Mouse (Mus musculus): Measurements from ENCODE around the gene Alk. TPM values are rescaled to one million over a fixed set of nuclear protein-coding genes. Genes with fewer than 3 reads are reported as not detected.

Gene Alk
- polyA plus RNA-seq, 1 experiment from 2014 or later, result 0.44 TPM

DNA sequence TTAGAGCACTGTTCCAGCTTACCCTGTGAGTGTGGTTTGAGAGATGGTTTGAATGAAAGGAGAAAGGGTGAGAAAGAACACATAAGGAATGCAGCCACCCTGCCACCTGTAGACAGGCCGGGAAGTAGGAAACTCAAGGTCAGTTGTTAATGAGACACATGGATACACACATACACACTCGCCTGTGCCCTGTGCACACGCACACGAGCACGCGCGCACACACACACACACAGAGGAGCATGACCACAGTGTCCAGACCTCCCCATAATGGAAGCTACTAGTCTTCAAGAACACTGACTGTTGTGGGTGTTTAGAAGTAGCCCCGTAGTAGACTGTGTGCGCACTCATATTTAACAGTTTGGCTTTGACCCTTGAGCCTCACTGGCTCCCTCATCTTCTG lies 424.2 kb downstream of the Alk start:
- no peak for ATAC-seq (ENCODE audit: extremely low read depth, insufficient number of reproducible peaks, low FRiP score, low TSS enrichment)
- no peaks in the 10 kb centered on the region for H3K27me3 ChIP-seq (replicated peaks)
- WGBS, result 93% methylated on average over 9 of the region's 9 CpGs

DNA sequence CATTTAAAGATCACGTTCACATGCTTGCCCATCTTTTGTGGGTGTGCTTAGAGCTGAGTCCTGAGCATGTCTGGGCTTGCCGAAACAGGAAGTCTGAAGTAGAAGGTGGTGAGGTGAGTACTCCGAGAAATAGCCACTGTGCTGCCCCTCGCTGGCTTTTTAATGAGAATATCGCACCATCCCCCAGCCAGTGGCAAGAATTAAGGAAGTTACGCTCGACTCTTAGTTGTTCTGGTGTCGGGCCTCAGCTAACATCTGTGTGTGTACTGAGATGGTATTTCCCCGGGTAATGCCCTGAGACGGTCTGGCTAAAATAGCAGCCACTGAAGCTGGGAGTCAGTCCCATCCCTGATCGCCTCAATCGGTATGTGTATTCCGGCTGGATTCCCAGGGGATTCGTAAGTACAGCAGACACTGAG lies 424.7 kb downstream of the Alk start:
- no peaks in the 10 kb centered on the region for H3K27me3 ChIP-seq (replicated peaks)
- no peak overlapping the region for H3K9ac ChIP-seq
- H3K9me3 ChIP-seq, result no peaks in the 10 kb centered on the region
- no peak overlapping the region for H3K4me3 ChIP-seq
- H3K27ac ChIP-seq (replicated peaks), result no peak overlapping the region
- H3K4me2 ChIP-seq, result no peak overlapping the region
- H3K36me3 ChIP-seq, result no peaks in the 10 kb centered on the region
- H3K4me1 ChIP-seq, result no peaks in the 10 kb centered on the region
- ATAC-seq (ENCODE audit: extremely low read depth, insufficient number of reproducible peaks, low FRiP score, low TSS enrichment), result no peak
- whole genome bisulfite sequencing, result 84% methylated on average over 14 of the region's 14 CpGs

More for the DNA sequence above, 424.2 kb downstream of the Alk start:
- Histone ChIP-seq H3K4me2 (no peak overlapping the region), H3K4me3 (no peak overlapping the region), H3K36me3 (no peaks in the 10 kb centered on the region), H3K9ac (no peak overlapping the region), H3K27ac (replicated peaks) (no peak overlapping the region), H3K9me3 (no peaks in the 10 kb centered on the region), H3K4me1 (no peaks in the 10 kb centered on the region)

DNA sequence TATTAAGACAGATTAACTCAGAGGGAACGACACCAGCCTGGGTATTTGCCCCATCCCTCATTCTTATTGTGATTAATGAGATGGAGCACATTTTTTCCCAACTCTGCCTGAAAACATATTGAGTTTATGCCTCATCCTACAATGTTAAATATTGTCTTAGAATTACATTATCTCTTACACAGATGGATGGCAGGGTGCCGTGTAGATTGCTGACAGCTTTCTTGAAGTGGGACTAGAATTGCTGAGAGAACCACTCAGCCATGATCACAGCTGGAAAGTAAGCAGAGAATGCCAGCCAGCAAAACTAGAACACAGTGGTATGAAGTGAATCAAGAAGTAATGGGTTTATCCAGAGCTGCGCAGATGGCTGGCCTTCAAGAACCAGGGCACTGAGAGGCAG lies 430.6 kb downstream of the Alk start:
- Histone ChIP-seq H3K4me2 (no peak overlapping the region), H3K36me3 (no peaks in the 10 kb centered on the region), H3K27me3 (replicated peaks) (no peaks in the 10 kb centered on the region), H3K27ac (replicated peaks) (no peak overlapping the region), H3K9me3 (no peaks in the 10 kb centered on the region), H3K9ac (no peak overlapping the region), H3K4me3 (no peak overlapping the region), H3K4me1 (no peaks in the 10 kb centered on the region)
- WGBS, result 71% methylated on average over 3 of the region's 3 CpGs
- no peak for ATAC-seq (ENCODE audit: extremely low read depth, insufficient number of reproducible peaks, low FRiP score, low TSS enrichment)

GRCm38 (mm10) chr17:72168152-72168551 lies 436.3 kb downstream of the Alk start:
- no peak overlapping the region for H3K27ac ChIP-seq (replicated peaks)
- no peaks in the 10 kb centered on the region for H3K27me3 ChIP-seq (replicated peaks)
- H3K9me3 ChIP-seq, result no peaks in the 10 kb centered on the region
- ATAC-seq (ENCODE audit: extremely low read depth, insufficient number of reproducible peaks, low FRiP score, low TSS enrichment), result no peak
- H3K9ac ChIP-seq, result no peak overlapping the region
- no peaks in the 10 kb centered on the region for H3K36me3 ChIP-seq
- H3K4me1 ChIP-seq, result no peaks in the 10 kb centered on the region
- no peak overlapping the region for H3K4me3 ChIP-seq
- H3K4me2 ChIP-seq, result no peak overlapping the region
- WGBS, result 59% methylated on average over 5 of the region's 5 CpGs

DNA sequence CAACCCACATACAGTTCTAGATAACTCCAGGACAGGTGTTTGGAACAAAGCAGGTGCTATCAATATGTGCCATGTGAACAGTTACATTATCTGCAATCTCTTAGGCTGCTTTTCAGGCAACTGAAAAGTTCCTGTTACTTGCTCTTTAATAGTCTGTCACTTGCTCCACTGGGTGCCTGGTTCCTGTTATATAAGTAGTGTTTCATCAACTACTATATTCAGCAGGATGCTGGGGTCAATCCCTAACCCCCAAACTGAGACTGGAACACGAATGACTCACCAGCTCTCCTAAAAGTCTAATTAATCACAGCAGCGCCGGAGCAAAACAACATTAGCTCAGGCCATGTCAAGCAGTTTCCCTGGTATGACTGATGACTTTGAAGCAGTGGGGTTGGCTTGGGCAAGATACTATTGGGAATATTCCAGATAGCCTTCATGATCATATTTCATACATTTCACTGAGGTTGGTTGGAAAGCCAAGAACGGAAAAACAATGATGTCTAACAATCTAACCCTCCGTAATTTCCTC lies 445.5 kb downstream of the Alk start:
- Histone ChIP-seq H3K27me3 (replicated peaks) (no peaks in the 10 kb centered on the region), H3K4me3 (no peak overlapping the region), H3K4me2 (no peak overlapping the region), H3K36me3 (no peaks in the 10 kb centered on the region), H3K4me1 (peaks cover 4% of the 10 kb centered on the region; the same call in 1 of the 2 replicates), H3K27ac (replicated peaks) (no peak overlapping the region), H3K9me3 (no peaks in the 10 kb centered on the region), H3K9ac (no peak overlapping the region)
- WGBS, result 61% methylated on average over 5 of the region's 5 CpGs
- no peak for ATAC-seq (ENCODE audit: extremely low read depth, insufficient number of reproducible peaks, low FRiP score, low TSS enrichment)

DNA sequence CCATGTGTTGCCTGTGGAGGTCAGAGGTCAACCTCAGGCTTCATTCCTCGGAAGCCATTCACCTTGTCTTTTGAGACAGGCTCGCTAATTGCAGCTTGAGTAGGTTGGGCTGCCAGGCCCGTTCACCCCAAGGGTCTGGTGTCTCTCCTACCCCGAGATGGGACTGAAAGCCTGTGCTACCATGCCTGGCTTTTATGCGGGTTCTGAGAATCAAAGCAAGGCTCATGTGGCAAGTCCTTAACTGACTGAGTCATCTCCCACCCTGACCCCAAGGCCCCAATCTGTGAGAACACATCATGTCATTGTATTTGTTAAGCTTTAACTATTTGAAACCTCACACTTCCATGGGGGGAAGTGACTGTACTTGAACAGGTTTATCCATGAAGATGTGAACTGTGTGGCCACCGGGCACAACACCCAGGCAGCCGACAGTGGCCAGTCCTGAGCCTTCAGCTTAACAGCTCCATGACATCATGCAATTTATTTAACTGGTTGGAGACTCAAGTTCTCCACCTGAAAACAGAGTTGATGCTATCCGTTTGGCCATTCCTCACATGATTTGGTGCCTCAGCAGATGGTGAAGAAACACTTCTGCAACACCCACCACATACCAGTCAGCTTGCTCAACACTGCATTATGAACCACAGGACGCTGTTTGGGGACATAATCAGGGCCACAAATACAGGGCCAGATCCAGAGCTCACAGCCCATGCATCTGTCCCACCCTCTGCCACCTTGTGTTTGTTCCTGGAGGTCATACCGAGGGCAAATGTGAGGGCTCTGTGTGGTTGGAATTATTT lies 446.4 kb downstream of the Alk start:
- ATAC-seq (ENCODE audit: extremely low read depth, insufficient number of reproducible peaks, low FRiP score, low TSS enrichment), result no peak
- Histone ChIP-seq H3K27me3 (replicated peaks) (no peaks in the 10 kb centered on the region), H3K9ac (no peak overlapping the region)

GRCm38 (mm10) chr17:72153038-72153437 lies 451.4 kb downstream of the Alk start:
- no peak overlapping the region for H3K27ac ChIP-seq (replicated peaks)
- H3K4me2 ChIP-seq, result no peak overlapping the region
- no peaks in the 10 kb centered on the region for H3K36me3 ChIP-seq
- H3K9me3 ChIP-seq, result no peaks in the 10 kb centered on the region
- no peak overlapping the region for H3K9ac ChIP-seq
- WGBS, result 71% methylated on average over 3 of the region's 3 CpGs
- no peaks in the 10 kb centered on the region for H3K27me3 ChIP-seq (replicated peaks)
- H3K4me3 ChIP-seq, result no peak overlapping the region
- ATAC-seq (ENCODE audit: extremely low read depth, insufficient number of reproducible peaks, low FRiP score, low TSS enrichment), result no peak
- no peaks in the 10 kb centered on the region for H3K4me1 ChIP-seq

More for the DNA sequence above, 446.4 kb downstream of the Alk start:
- no peaks in the 10 kb centered on the region for H3K36me3 ChIP-seq
- no peak overlapping the region for H3K27ac ChIP-seq (replicated peaks)
- H3K4me1 ChIP-seq, result peaks cover 4% of the 10 kb centered on the region; the same call in 1 of the 2 replicates
- no peak overlapping the region for H3K4me2 ChIP-seq
- WGBS, result 67% methylated on average over 10 of the region's 10 CpGs
- no peaks in the 10 kb centered on the region for H3K9me3 ChIP-seq
- H3K4me3 ChIP-seq, result no peak overlapping the region

- no peak overlapping the region for H3K9ac ChIP-seq
- no peaks in the 10 kb centered on the region for H3K9me3 ChIP-seq
- 70% methylated on average over 7 of the region's 7 CpGs for WGBS
- no peak overlapping the region for H3K27ac ChIP-seq (replicated peaks)
- no peak overlapping the region for H3K4me2 ChIP-seq
- H3K4me1 ChIP-seq, result no peaks in the 10 kb centered on the region
- H3K27me3 ChIP-seq (replicated peaks), result no peaks in the 10 kb centered on the region
- no peak for ATAC-seq (ENCODE audit: extremely low read depth, insufficient number of reproducible peaks, low FRiP score, low TSS enrichment)
- no peaks in the 10 kb centered on the region for H3K36me3 ChIP-seq
- H3K4me3 ChIP-seq, result no peak overlapping the region
These were observed 459.4 kb downstream of the Alk start for GRCm38 (mm10) chr17:72144946-72145598.

GRCm38 (mm10) chr17:72144461-72144860 lies 460.0 kb downstream of the Alk start:
- H3K36me3 ChIP-seq, result no peaks in the 10 kb centered on the region
- no peak for ATAC-seq (ENCODE audit: extremely low read depth, insufficient number of reproducible peaks, low FRiP score, low TSS enrichment)
- no peak overlapping the region for H3K9ac ChIP-seq
- H3K4me3 ChIP-seq, result no peak overlapping the region
- no peak overlapping the region for H3K27ac ChIP-seq (replicated peaks)
- H3K9me3 ChIP-seq, result no peaks in the 10 kb centered on the region
- H3K27me3 ChIP-seq (replicated peaks), result no peaks in the 10 kb centered on the region
- no peak overlapping the region for H3K4me2 ChIP-seq
- 72% methylated on average over 9 of the region's 9 CpGs for WGBS
- H3K4me1 ChIP-seq, result no peaks in the 10 kb centered on the region

DNA sequence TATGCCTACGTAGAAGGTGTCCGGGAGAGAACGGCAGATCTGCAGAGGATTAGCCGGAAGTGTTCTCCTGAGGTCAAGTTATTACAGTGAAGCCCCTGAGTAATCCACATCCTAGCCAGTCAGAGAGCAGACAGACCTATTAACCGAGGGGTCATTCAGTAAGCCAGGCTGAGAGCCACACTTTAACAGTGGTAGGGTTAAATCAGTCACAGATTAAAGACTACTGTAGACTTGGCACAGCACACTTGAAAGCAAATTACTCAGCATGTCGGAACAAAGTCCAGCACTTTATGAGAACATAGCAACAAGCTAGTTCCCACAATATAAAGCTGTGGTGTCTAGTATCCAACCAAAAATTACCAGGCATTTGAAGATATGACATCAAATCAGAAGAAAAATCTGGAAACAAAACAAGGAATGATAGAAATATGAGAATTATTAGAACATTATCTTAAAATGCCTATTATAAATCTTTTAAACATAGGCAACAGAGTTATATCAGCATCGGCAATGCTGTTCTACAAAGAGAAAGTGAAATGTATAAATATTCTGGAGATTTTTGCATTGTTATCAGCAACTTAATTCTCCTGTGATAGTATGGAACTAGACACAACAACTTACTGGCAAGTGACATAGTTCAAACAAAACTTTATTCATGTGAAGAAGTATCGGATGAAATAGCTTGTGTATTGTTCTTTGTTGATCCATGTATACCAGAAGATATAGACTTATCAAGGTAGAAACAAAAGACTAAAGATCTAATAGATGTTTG lies 472.1 kb downstream of the Alk start:
- H3K27me3 ChIP-seq (replicated peaks), result no peaks in the 10 kb centered on the region
- 80% methylated on average over 8 of the region's 8 CpGs for WGBS

GRCm38 (mm10) chr17:72121660-72122059 lies 482.8 kb downstream of the Alk start:
- Histone ChIP-seq H3K27ac (replicated peaks) (no peak overlapping the region), H3K9me3 (peaks cover 8% of the 10 kb centered on the region; the same call in 1 of the 2 replicates), H3K36me3 (no peaks in the 10 kb centered on the region), H3K4me3 (no peak overlapping the region), H3K4me2 (no peak overlapping the region), H3K27me3 (replicated peaks) (no peaks in the 10 kb centered on the region), H3K9ac (no peak overlapping the region), H3K4me1 (no peaks in the 10 kb centered on the region)
- no peak for ATAC-seq (ENCODE audit: extremely low read depth, insufficient number of reproducible peaks, low FRiP score, low TSS enrichment)
- WGBS, result 82% methylated on average over 1 of the region's 1 CpGs

More for the DNA sequence above, 472.1 kb downstream of the Alk start:
- Histone ChIP-seq H3K9ac (no peak overlapping the region), H3K27ac (replicated peaks) (no peak overlapping the region), H3K36me3 (no peaks in the 10 kb centered on the region), H3K4me2 (no peak overlapping the region), H3K4me3 (no peak overlapping the region), H3K9me3 (0 out of 2 replicates have a peak, but pooled peaks cover 4% of the 10 kb centered on the region), H3K4me1 (no peaks in the 10 kb centered on the region)
- no peak for ATAC-seq (ENCODE audit: extremely low read depth, insufficient number of reproducible peaks, low FRiP score, low TSS enrichment)
